Mouse (Mus musculus) CH12.LX (cell line): ENCODE measurements at regions not wholly inside any gene's neighbourhood (a gene's known extent, or its start where the extent isn't known, plus 50 kb on each side); places are given as distances from the start of the nearest gene placed in this dataset.

Source experiments
- CTCF ChIP-seq, 2 experiments: IDR thresholded peaks in 1 of 2; conservative IDR thresholded peaks in 1 of 2; 2 replicates each; pipeline ENCODE4 v1.5.1; 2011 to 2012; ENCODE audit warnings: low read depth in 2 of 2, low read length in 2 of 2, improper control_type of control experiment in 1 of 2, inconsistent platforms in 1 of 2, mild to moderate bottlenecking in 1 of 2, moderate library complexity in 1 of 2
- EP300 ChIP-seq: IDR thresholded peaks from 2 replicates; pipeline ENCODE4 v1.6.1; 2011; ENCODE audit warnings: low read length, improper control_type of control experiment
- MYC ChIP-seq: IDR thresholded peaks from 2 replicates; pipeline ENCODE4 v1.6.1; 2011; ENCODE audit warnings: low read depth, mild to moderate bottlenecking, improper control_type of control experiment, low read length
- POLR2A ChIP-seq: IDR thresholded peaks from 2 replicates; pipeline ENCODE4 v1.6.1; 2011; ENCODE audit warnings: low read depth, mild to moderate bottlenecking, improper control_type of control experiment, low read length
- SIN3A ChIP-seq: IDR thresholded peaks from 2 replicates; pipeline ENCODE4 v1.6.1; 2012; ENCODE audit warnings: low read length, improper control_type of control experiment, inconsistent platforms
- ZKSCAN1 ChIP-seq: IDR thresholded peaks from 2 replicates; pipeline ENCODE4 v1.6.1; 2012; ENCODE audit warnings: low read depth, inconsistent platforms, low read length, improper control_type of control experiment, borderline replicate concordance

GRCm38 (mm10) chr9:75958720-75959339, 55.8 kb upstream of the Hmgcll1 start:
- TF ChIP-seq POLR2A: no peak
- no peak for TF ChIP-seq CTCF (conservative IDR thresholded peaks at IDR 0.05 in 1 of 2, IDR thresholded peaks at IDR 0.05 in 1 of 2; ENCODE audit: low read depth in 2 of 2, low read length in 2 of 2)
- TF ChIP-seq ZKSCAN1: no peak
- no peak for TF ChIP-seq SIN3A
- TF ChIP-seq MYC: no peak
- TF ChIP-seq EP300: no peak
